Mouse (Mus musculus) bone marrow macrophage, adult 2 months (primary cell): ENCODE measurements around the gene Wdr54.

ENCODE experiments used
- CTCF ChIP-seq: IDR thresholded peaks from 2 replicates; pipeline ENCODE4 v1.5.1; 2012; ENCODE audit warnings: low read depth, mild to moderate bottlenecking, low read length, moderate library complexity
- POLR2A ChIP-seq: IDR thresholded peaks from 2 replicates; pipeline ENCODE4 v1.6.1; 2012; ENCODE audit warnings: mild to moderate bottlenecking, low read depth, low read length, borderline replicate concordance

- TF ChIP-seq CTCF (no peak), POLR2A (no peak)
Measured at GRCm38 (mm10) chr6:83118825-83119733, 37.1 kb downstream of the Wdr54 start.
